Mouse (Mus musculus) gastrocnemius, postnatal 25 days (tissue): Measurements from ENCODE around the gene Tmem240. TPM values are rescaled to one million over a fixed set of nuclear protein-coding genes. Genes with fewer than 3 reads are reported as not detected.
"Not testable (repeated sequence)": the region's sequence is repeated elsewhere in the genome, so short reads cannot be mapped to it uniquely, and the experiment has no call there.

ENCODE experiments used
- DNase-seq: peaks from one replicate; pipeline ENCODE4 v3.0.0; 2022
- long read RNA-seq, 2 experiments: library from polyadenylated mRNA; stranded (forward); transcript quantifications; one replicate each; pipeline ENCODE4 v2.0.0; 2021
- total RNA-seq, 2 experiments: library from RNA; stranded (reverse); gene quantifications; 1 replicate in 1 of 2; 2 replicates in 1 of 2; pipeline ENCODE4 v1.2.3; 2021

The Tmem240 gene
- total RNA-seq: under 1 TPM; 0.26 to 0.27 TPM
- long read RNA-seq, experiment 1: 0 reads
- long read RNA-seq, experiment 2, full-length matches to known transcripts: 2 of 2 reads
- long read RNA-seq, experiment 2, partial matches to known transcripts: 0 of 2 reads
- long read RNA-seq, experiment 2, other reads (novel, unspliced or antisense): 0 of 2 reads

DNA sequence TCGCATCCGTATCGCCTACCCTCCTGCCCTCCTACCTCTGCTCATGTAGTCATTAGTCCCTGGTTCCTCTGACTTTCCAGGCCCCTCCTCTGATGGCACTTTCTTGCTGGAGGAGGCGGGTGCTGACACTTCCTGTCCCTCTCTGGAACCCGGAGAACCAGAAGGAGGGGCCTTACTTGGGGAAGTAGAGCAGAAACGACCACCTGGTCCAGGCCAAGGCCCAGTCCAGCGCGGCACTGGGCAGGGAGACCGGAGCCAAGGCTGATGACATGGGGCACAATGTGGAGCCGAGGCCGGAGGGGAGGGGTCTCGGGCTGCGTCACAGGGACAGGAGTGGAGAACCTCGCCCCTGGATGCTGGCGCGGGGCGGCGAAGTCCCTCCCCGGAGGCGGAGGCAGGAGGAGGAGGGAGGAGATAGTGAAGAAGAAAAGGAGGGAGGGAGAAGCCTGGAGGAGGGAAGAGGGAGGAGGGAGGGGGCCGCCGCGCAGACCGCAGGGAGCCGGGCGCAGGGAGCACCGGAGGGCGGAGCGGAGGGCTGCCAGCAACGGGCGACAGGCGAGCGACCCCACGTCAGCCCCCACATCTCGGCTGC is at the start of gene Tmem240:
Tmem240 (plus strand) TSS at position 451 of the 592 bp plus-strand sequence.
- peak; percentile 92 for DNase-seq

- not testable (repeated sequence) for DNase-seq
These were observed 46.8 kb upstream of the Tmem240 start for GRCm38 (mm10) chr4:155687764-155688163.

- no peak for DNase-seq
These were observed 43.8 kb upstream of the Tmem240 start for GRCm38 (mm10) chr4:155690571-155691375.

GRCm38 (mm10) chr4:155692421-155692820 is 42.2 kb upstream of the Tmem240 start:
- DNase-seq: no peak

DNA sequence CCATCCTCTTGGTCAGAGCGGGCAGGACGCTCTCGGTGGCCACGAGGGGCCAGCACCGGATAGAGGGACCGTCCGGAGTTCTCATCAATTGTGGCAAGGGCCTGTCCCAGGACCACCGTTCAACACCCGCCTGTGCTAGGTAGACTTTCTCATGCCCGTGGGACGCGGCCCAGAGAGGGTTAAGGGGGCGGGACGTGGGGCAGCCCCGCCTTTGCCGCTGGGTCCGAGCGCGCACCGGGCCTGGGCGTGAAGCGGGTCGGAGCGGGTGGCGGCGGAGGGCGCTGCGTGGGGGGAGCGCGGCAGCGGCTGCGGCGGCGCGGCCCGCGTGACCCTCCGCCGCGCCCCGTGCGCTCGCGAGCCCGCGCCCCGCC is 40.5 kb upstream of the Tmem240 start, which contains the start of gene Fndc10:
Fndc10 (plus strand) TSS at position 232 of the 371 bp plus-strand sequence.
- DNase-seq: peak; percentile 58

DNA sequence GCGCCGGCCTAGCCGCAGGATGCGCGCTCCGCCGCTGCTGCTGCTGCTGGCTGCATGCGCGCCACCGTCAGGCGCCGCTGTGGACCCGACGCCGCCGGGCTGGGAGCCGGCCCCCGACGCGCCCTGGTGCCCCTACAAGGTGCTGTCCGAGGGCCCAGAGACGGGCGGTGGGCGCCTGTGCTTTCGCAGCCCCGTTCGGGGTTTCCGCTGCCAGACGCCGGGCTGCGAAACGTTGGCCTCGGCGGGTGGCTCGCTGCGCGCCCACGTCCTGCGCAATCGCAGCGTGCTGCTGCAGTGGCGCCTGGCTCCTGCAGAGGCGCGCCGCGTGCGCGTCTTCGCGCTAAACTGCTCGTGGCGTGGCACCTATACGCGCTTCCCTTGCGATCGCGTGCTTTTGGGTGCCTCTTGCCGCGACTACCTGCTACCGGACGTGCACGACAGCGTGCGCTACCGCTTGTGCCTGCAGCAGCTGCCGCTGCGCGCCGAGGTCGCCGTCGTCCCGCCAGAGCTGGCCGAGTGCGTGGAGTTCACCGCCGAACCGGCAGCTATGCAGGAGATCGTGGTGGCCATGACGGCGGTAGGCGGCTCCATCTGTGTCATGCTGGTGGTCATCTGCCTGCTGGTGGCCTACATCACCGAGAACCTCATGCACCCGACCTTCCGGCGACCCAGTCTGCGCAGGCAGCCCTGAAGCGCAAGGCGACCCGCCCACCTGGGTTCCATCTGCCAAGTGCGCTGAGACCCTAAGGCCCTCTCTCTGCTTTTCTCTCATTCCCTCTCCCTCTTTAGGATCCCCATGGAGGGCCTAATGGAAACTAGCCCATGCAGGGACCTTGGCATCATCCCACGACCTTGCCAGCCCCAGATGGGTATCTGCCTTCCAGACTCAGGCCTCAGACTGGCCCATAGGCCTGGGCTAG is 39.9 kb upstream of the Tmem240 start:
- peak; percentile 57 for DNase-seq

- no peak for DNase-seq
These were observed 39.0 kb upstream of the Tmem240 start for GRCm38 (mm10) chr4:155695531-155696062.

DNA sequence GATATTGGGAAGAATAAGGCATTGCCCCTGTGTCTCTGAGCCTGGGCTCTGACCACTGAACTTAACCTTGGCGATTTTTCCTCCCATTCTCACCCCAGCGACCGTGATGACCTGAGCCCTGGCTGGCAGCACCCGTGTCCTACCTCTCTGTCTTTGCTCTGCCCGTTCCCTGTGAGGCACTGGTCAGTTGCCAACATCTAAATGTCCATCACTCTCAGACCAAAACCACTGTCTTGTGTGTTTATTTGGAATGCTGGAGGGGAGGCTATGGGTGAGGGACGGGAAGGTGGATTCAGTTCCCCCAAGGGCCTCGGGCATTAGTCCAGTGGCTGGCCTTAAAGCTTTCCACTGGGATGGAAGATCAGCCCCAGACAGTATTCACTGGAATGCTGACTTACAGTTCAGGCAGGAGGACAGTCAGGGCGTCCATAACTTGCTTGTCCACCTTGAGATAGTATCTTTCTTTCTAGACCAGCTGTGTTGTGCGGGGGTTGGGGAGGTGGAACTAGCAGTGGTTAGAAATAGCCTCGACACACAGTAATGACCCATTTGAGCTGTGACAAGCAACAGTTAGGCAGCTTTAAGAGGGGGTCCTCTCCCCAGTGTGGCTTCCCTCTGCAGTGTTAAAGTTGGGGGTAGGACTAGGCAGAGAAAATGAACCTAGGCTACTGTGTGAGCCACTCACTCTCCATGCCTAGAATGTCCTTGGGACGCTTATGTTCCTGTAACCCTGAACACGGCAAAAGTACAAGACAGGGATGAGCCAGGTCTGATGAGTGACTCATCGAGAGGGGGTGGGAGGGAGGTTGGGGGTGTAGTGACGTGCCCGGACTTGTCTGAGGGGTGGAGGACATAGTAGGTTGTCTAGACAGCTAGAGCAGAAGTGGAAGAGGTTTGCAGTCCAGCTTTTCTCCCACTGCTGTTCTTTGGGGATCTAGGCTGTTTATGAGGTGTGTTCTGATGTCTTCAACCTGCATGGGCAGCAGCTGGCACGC is 38.0 kb upstream of the Tmem240 start:
- no peak for DNase-seq

GRCm38 (mm10) chr4:155700425-155700824 is 34.2 kb upstream of the Tmem240 start:
- no peak for DNase-seq

- DNase-seq: no peak
These were observed 31.1 kb upstream of the Tmem240 start for GRCm38 (mm10) chr4:155703425-155703929.

- peak; percentile 90 for DNase-seq
These were observed 29.6 kb upstream of the Tmem240 start, which contains the start of gene Ssu72 for GRCm38 (mm10) chr4:155704721-155705591. Gene Ssu72 (plus strand): TSS chr4:155704800.

DNA sequence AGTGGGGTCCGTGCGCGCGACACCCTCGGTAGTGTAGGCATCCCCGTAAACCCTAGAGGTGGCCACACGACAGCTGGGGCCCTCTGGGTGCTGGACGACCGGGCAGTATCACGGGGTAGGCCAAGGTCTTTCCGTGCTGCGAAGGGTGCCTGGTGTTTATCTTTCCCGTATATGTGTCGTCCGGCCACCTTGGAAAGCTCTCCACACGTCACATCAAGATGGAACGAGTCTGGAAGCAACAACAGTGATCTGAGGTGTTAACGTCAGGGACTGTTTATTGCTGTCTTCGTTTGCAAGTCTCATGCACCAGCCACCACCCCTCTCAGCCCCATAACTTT is 29.0 kb upstream of the Tmem240 start:
- DNase-seq: peak; percentile 18

GRCm38 (mm10) chr4:155708582-155708981 is 26.0 kb upstream of the Tmem240 start:
- no peak for DNase-seq

DNA sequence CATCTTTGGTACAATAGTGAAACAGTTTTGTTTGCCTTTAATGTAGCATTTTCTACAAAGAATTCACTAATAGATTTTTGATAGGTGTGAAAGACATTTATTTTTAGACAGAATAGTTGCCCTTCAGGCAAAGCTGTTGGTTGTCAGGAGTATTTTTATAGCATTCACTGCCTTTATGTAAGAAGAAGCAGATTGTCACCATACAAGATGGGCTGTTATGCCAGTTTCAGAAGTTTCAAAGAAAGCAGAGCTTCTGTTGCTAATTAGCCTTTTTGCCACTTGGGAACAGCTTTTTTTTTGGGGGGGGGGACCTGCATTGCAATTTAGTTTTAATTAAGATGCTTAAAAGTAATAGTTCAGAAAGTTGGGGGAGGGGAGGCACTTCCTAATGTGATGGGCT is 25.6 kb upstream of the Tmem240 start:
- no peak for DNase-seq

- DNase-seq: no peak
These were observed 23.9 kb upstream of the Tmem240 start for GRCm38 (mm10) chr4:155710521-155711252.

DNA sequence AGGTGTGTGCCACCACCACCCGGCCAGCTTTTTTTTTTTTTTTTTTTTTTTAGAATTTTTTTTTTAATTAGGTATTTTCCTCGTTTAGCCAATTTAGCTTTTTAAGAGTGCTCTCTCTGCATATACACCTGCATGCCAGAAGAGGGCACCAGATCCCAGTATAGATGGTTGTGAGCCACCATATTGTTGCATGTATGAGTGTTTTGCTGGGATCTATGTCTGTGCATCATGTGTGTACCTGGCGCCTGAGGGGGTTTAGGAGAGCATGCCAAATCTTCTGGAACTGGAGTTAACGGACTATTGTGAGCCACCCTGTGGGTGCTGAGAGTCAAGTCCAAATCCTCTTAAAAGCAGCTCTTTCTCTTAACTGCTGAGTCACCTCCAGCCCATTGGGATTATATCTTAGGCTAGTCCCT is 12.9 kb upstream of the Tmem240 start:
- no peak for DNase-seq

GRCm38 (mm10) chr4:155727993-155728392 is 6.6 kb upstream of the Tmem240 start:
- no peak for DNase-seq

- DNase-seq: no peak
These were observed 1.3 kb upstream of the Tmem240 start for GRCm38 (mm10) chr4:155733267-155733666.
